Mouse (Mus musculus) brain, embryonic 14.5 days (tissue): ENCODE data around the gene Slc38a7.

Source experiments
- CTCF ChIP-seq: fragments of 200-500 bp; IDR thresholded peaks from 2 replicates; pipeline ENCODE4 v1.5.1; 2012; ENCODE audit warnings: inconsistent platforms, mild to moderate bottlenecking, moderate library complexity, borderline replicate concordance; ENCODE audit not compliant: insufficient read depth, insufficient read length; ENCODE audit errors: extremely low read depth
- POLR2A ChIP-seq: fragments of 200-500 bp; IDR thresholded peaks from 2 replicates; pipeline ENCODE4 v1.6.1; 2012; ENCODE audit warnings: mild to moderate bottlenecking, inconsistent platforms, borderline replicate concordance; ENCODE audit not compliant: poor library complexity, insufficient read depth, insufficient read length, severe bottlenecking; ENCODE audit errors: extremely low read depth

DNA sequence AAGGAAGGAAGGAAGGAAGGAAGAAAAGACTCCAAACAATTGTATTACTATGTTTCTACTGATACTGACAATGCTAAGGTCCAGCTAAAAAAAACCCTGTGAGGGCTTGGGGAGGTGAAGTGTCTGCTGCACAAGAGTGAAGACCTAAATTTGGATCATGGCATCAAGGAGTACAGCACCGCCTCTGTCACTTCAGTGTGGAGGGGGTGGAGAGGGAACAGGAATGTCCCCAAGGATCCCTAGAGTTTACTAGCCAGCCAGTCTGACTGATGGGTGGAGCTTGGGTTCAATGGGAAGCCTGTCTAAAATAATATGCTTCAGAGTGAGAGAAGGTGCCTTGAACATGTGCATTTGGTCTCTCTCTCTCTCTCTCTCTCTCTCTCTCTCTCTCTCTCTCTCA lies 35.1 kb downstream of the Slc38a7 start:
- TF ChIP-seq CTCF (no peak), POLR2A (no peak)
